Mouse (Mus musculus): ENCODE measurements around the gene Rhobtb3.

DNA sequence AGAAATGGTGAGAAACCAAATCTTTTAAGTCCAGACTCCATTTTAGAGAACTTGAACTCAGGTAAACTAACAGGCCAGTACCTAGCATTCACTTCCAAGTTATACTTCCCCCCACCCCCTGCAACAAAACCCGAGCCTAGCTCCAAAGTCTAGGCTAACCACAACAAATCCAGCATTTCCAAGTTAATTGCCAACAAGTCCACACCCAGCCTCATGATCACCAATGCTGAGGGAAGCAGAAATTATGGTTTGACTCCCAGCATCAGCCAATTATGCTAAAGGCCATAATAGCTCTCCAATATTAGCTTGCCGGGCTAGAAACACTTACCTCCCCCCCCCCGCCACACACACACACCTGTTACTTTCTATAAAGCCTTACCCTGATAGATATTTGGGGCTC lies 64.0 kb downstream of the Rhobtb3 start:
- TF ChIP-seq CTCF (IDR thresholded peaks at IDR 0.05; ENCODE audit: insufficient read depth, low read depth, low read length): no peak
- TF ChIP-seq POLR2A (IDR thresholded peaks at IDR 0.05; ENCODE audit: insufficient read depth, low read depth, low read length): no peak

Measured in olfactory bulb, adult 2 months (tissue).